Mouse (Mus musculus): ENCODE results near the gene Washc1. TPM values are rescaled to one million over a fixed set of nuclear protein-coding genes. Genes with fewer than 3 reads are reported as not detected.
A peak's percentile ranks its signal among the peaks of the same experiment; 100 is the strongest.
"Not testable (repeated sequence)": the region's sequence is repeated elsewhere in the genome, so short reads cannot be mapped to it uniquely, and the experiment has no call there.

Gene Washc1
- total RNA-seq, 2 experiments from 2014 or later: 14.7 to 22.5 TPM

GRCm38 (mm10) chr17:66110746-66111145 is 599 bp upstream of the Washc1 start:
- ATAC-seq (replicated peaks; ENCODE audit: poor library complexity): peak; percentile 7

GRCm38 (mm10) chr17:66112166-66112565 is 821 bp downstream of the Washc1 start:
- ATAC-seq (replicated peaks; ENCODE audit: poor library complexity): no peak

- ATAC-seq (replicated peaks; ENCODE audit: poor library complexity): no peak
Observed at GRCm38 (mm10) chr17:66118991-66119390, 7.6 kb downstream of the Washc1 start.

- no peak for ATAC-seq (replicated peaks; ENCODE audit: poor library complexity)
Observed at GRCm38 (mm10) chr17:66120701-66121100, 9.4 kb downstream of the Washc1 start.

- ATAC-seq (replicated peaks; ENCODE audit: poor library complexity): peak; percentile 84
Observed at GRCm38 (mm10) chr17:66123066-66123815, 11.9 kb downstream of the Washc1 start, which contains the start of gene Ddx11. Gene Ddx11, plus strand, starts transcription at chr17:66123520.

- ATAC-seq (replicated peaks; ENCODE audit: poor library complexity): no peak
Observed at GRCm38 (mm10) chr17:66123816-66124610, 12.7 kb downstream of the Washc1 start.

- no peak for ATAC-seq (replicated peaks; ENCODE audit: poor library complexity)
Observed at GRCm38 (mm10) chr17:66125211-66125610, 13.9 kb downstream of the Washc1 start.

GRCm38 (mm10) chr17:66130371-66130770 is 19.0 kb downstream of the Washc1 start:
- no peak for ATAC-seq (replicated peaks; ENCODE audit: poor library complexity)

- ATAC-seq (replicated peaks; ENCODE audit: poor library complexity): peak; percentile 100
Observed at GRCm38 (mm10) chr17:66131212-66131611, 19.9 kb downstream of the Washc1 start.

GRCm38 (mm10) chr17:66152706-66153662 is 41.6 kb downstream of the Washc1 start:
- peak; percentile 90 for ATAC-seq (replicated peaks; ENCODE audit: poor library complexity)

- ATAC-seq (replicated peaks; ENCODE audit: poor library complexity): not testable (repeated sequence)
Observed at GRCm38 (mm10) chr17:66153735-66154423, 42.5 kb downstream of the Washc1 start.

- no peak for ATAC-seq (replicated peaks; ENCODE audit: poor library complexity)
Observed at GRCm38 (mm10) chr17:66154876-66155275, 43.5 kb downstream of the Washc1 start.

GRCm38 (mm10) chr17:66158271-66158670 is 46.9 kb downstream of the Washc1 start:
- no peak for ATAC-seq (replicated peaks; ENCODE audit: poor library complexity)

- not testable (repeated sequence) for ATAC-seq (replicated peaks; ENCODE audit: poor library complexity)
Observed at GRCm38 (mm10) chr17:66167141-66167540, 55.8 kb downstream of the Washc1 start.

Other genes with a start within 250 kb of the Washc1 start
- gene Ralbp1, start 225.7 kb upstream of the Washc1 start, total RNA-seq (2015): 33.8 and 35.2 TPM in 2 replicates
- 92.5 and 96.5 TPM in 2 replicates for gene Ralbp1, start 225.7 kb upstream of the Washc1 start, total RNA-seq (2017)
- 12.0 and 13.2 TPM in 2 replicates for gene Twsg1, start 160.3 kb upstream of the Washc1 start, total RNA-seq (2015)
- gene Twsg1, start 160.3 kb upstream of the Washc1 start, total RNA-seq (2017): 10.1 and 11.3 TPM in 2 replicates
- 52.8 and 60.3 TPM in 2 replicates for gene Ankrd12, start 34.5 kb upstream of the Washc1 start, total RNA-seq (2015)
- gene Ankrd12, start 34.5 kb upstream of the Washc1 start, total RNA-seq (2017): 48.1 and 73.1 TPM in 2 replicates
- 238 and 242 TPM in 2 replicates for gene Ndufv2, start 10.0 kb upstream of the Washc1 start, total RNA-seq (2015)
- gene Ndufv2, start 10.0 kb upstream of the Washc1 start, total RNA-seq (2017): 243 and 254 TPM in 2 replicates
- 13.4 and 17.3 TPM in 2 replicates for gene Ddx11, start 12.0 kb downstream of the Washc1 start, total RNA-seq (2015)
- 18.4 and 23.3 TPM in 2 replicates for gene Ddx11, start 12.0 kb downstream of the Washc1 start, total RNA-seq (2017)

All from megakaryocyte progenitor cell, adult 5-6 weeks (primary cell).